Mouse (Mus musculus) v-Abl transformed pro-B cells (cell line): ENCODE data around the gene Grrp1.

ENCODE experiments used
- in situ Hi-C, 2 experiments: fragments of 400-800 bp; cut with MboI; formaldehyde crosslinking; loops; one replicate each; pipeline ENCODE4 v1.15.1; 2025; ENCODE audit not compliant: unreplicated experiment in 2 of 2

The Grrp1 gene

GRCm38 (mm10) chr4:134249651-134250050 is 4.3 kb downstream of the Grrp1 start:
- in situ Hi-C loops, result loop anchor here (5.0 to 10.0 kb wide), 4 partner anchors 43 to 212 kb away; partner anchors contain the start of gene Cep85 (in 2 of the 2)

GRCm38 (mm10) chr4:134246719-134247258 is 7.1 kb downstream of the Grrp1 start, which contains the start of gene Gm30191:
TSS of gene Gm30191 (plus strand) at chr4:134246935.
- in situ Hi-C loops, result loop anchor here (5.0 to 10.0 kb wide), 4 partner anchors 46 to 209 kb away; partner anchors contain the start of gene Cep85 (in 2 of the 2)

GRCm38 (mm10) chr4:134246256-134246655 is 7.7 kb downstream of the Grrp1 start:
- in situ Hi-C loops, result loop anchor here (5.0 to 10.0 kb wide), 4 partner anchors 46 to 209 kb away; partner anchors contain the start of gene Cep85 (in 2 of the 2)

GRCm38 (mm10) chr4:134245148-134245843 is 8.6 kb downstream of the Grrp1 start, which contains the start of gene Zfp593:
TSS of gene Zfp593 (minus strand) at chr4:134245592.
- in situ Hi-C loops, result loop anchor here (5.0 to 10.0 kb wide), 4 partner anchors 47 to 208 kb away; partner anchors contain the start of gene Cep85 (in 2 of the 2)

- in situ Hi-C loops, result loop anchor here in 1 of 2 experiments (10.0 kb wide), 1 partner anchor 59 kb away; the partner anchor contains the start of gene Cep85
Observed at GRCm38 (mm10) chr4:134243516-134244250, 10.2 kb downstream of the Grrp1 start, which contains the start of gene E130218I03Rik. TSS of gene E130218I03Rik (plus strand) at chr4:134243662.

- in situ Hi-C loops, result no loop called here
Observed at GRCm38 (mm10) chr4:134238686-134239085, 15.2 kb downstream of the Grrp1 start.

GRCm38 (mm10) chr4:134238279-134238651 is 15.6 kb downstream of the Grrp1 start, which contains the start of gene Cnksr1:
TSS of gene Cnksr1 (minus strand) at chr4:134238399.
- in situ Hi-C loops, result no loop called here

GRCm38 (mm10) chr4:134237582-134238278 is 16.2 kb downstream of the Grrp1 start:
- in situ Hi-C loops, result no loop called here

- in situ Hi-C loops, result no loop called here
Observed at GRCm38 (mm10) chr4:134234876-134235275, 19.0 kb downstream of the Grrp1 start.

GRCm38 (mm10) chr4:134230431-134230830 is 23.5 kb downstream of the Grrp1 start:
- in situ Hi-C loops, result no loop called here

- in situ Hi-C loops, result no loop called here
Observed at GRCm38 (mm10) chr4:134227194-134227593, 26.7 kb downstream of the Grrp1 start, which contains the start of gene Catsper4. TSS of gene Catsper4 (minus strand) at chr4:134227383.

- in situ Hi-C loops, result no loop called here
Observed at GRCm38 (mm10) chr4:134222793-134223600, 30.9 kb downstream of the Grrp1 start.

- in situ Hi-C loops, result no loop called here
Observed at GRCm38 (mm10) chr4:134206488-134207053, 47.3 kb downstream of the Grrp1 start.

- in situ Hi-C loops, result no loop called here
Observed at GRCm38 (mm10) chr4:134203340-134203896, 50.5 kb downstream of the Grrp1 start.

GRCm38 (mm10) chr4:134202904-134203303 is 51.0 kb downstream of the Grrp1 start, which contains the start of gene Gm7534:
TSS of gene Gm7534 (minus strand) at chr4:134203004.
- in situ Hi-C loops, result no loop called here
